Mouse (Mus musculus): ENCODE data around the gene Ttyh3.

Gene Ttyh3

DNA sequence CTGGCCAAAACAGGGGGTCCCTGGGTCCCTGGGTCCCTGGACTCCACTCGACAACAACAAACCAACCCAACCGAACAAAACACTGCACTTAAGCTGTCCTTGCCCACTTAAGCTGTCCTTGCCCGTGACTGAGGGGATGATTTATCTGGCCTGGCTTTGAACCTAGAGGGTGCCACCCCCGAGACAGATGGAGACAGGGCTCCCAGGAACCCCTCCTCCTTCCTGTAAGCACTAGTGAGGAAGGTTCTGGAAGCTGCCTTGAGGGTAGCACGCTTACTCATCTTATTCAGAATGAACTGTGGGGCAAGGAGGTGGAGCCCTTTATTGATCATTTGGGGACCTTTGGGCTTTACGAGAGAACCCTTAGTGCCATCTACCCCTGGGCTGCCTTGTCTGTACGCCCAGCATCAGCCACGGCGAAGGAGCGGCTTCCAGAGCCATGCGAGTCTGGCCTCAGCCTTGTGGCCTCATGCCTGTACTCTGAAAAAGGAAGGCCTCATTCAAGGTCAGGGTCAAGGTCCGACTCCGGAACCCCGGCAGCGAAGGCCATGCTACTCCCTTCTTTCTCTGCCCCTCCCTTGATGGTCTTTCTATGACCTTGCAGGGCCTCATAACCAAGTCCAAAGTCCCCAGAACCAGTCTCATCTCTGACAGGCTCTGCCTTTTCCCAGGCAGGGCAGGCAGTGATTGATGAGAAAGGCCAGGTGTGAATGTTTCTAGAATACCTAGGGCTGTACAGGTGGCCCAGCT, 5.4 kb upstream of the Ttyh3 start:
- no peak for DNase-seq (ENCODE audit: extremely low spot score, low read depth, low spot score)

GRCm38 (mm10) chr5:140652587-140652986, 3.8 kb upstream of the Ttyh3 start:
- DNase-seq (ENCODE audit: extremely low spot score, low read depth, low spot score), result no peak

- DNase-seq (ENCODE audit: extremely low spot score, low read depth, low spot score), result no peak
Measured at GRCm38 (mm10) chr5:140651231-140651630, 2.4 kb upstream of the Ttyh3 start.

GRCm38 (mm10) chr5:140649881-140650414, 1.1 kb upstream of the Ttyh3 start:
- no peak for DNase-seq (ENCODE audit: extremely low spot score, low read depth, low spot score)

- DNase-seq (ENCODE audit: extremely low spot score, low read depth, low spot score), result peak; percentile 82
Measured at GRCm38 (mm10) chr5:140649101-140649667, 353 bp upstream of the Ttyh3 start.

DNA sequence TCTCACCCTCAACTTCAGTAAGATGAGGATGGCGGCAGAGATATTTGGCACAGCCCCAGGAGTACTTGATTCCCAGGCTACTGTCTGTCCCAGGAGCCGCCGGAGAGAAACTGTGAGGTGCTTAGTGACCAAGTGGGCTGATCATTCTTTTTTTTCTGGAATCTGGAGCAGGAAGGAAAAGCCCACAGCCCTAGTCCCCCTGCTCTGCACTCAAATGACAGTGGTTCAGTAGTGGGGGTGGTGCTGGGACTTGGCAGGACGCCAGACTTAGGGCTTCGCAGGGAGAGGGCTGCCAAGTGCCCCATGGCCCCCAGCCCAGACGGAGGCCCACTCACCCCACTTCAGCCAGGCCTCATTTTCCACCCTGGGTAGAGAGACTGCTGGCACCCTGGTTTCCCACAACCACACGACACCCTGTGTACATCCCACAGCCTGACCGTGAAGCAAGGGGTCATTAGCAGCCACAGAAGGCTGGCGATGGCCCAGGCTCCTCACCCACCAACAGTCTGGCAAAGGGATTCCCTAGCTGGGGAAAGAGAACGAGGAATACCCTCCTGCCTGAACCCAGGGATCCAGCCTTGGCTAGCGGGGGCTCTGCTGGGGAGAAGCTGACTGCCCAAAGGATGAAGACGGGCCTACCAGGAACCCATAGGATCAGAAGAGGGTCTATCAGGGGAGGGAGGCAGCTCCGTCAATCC, 861 bp downstream of the Ttyh3 start:
- DNase-seq (ENCODE audit: extremely low spot score, low read depth, low spot score), result no peak

DNA sequence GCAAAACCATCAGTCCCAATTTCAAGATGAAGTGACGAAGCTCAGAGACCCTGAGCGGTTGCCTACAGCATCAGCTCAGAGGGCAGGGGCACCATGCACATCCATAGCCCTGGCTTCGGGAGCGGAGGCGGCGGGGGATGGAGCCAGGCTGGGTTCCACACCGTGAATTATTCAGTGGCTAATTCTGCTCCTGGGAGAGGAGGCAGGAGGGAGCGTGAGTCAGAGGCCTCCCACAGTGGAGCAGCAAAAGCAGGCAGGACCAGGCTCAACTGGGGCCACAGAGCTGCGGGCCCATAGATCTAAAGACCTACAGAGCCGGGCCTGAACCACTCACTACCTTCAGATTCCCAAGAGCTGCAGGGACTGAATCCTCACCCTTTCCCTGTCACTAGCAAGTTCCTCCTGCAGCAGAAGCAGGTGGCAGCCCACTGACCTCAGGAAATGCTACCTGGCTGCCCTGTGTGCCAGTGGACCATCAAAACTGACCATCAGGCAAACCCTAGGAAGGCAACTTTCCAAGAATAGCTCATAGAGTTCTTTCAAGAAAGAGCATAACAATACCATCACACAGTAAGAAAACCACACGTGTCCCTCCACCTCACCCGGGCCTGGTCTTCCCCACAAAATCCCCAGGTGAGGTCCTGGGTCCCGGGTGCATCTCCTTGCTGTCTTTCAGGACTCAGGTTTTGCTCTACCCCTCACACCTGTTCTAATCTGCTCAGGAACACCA, 1.6 kb downstream of the Ttyh3 start:
- DNase-seq (ENCODE audit: extremely low spot score, low read depth, low spot score), result no peak

DNA sequence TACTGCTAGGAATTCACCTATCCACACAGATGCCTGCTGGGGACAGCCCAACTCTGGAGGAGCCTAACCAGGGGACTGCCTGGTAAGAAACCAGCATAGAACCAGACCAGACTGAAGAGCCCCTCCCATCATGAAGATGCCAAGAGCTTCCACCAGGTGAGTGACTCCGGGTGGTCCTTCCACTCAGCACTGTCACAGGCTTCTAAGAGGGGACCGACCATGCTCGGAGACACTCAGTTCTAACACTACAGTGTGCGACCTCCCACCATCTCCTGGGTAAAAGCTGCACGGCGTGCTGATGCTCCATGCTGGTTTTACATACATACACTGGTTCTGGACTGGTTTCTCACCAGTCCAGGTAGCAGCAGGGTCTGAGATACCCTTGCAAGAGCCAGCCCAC, 2.7 kb downstream of the Ttyh3 start:
- no peak for DNase-seq (ENCODE audit: extremely low spot score, low read depth, low spot score)

- no peak for DNase-seq (ENCODE audit: extremely low spot score, low read depth, low spot score)
Measured at GRCm38 (mm10) chr5:140645454-140645853, 3.4 kb downstream of the Ttyh3 start.

- DNase-seq (ENCODE audit: extremely low spot score, low read depth, low spot score), result no peak
Measured at GRCm38 (mm10) chr5:140644702-140645201, 4.1 kb downstream of the Ttyh3 start.

- no peak for DNase-seq (ENCODE audit: extremely low spot score, low read depth, low spot score)
Measured at GRCm38 (mm10) chr5:140644263-140644662, 4.6 kb downstream of the Ttyh3 start.

DNA sequence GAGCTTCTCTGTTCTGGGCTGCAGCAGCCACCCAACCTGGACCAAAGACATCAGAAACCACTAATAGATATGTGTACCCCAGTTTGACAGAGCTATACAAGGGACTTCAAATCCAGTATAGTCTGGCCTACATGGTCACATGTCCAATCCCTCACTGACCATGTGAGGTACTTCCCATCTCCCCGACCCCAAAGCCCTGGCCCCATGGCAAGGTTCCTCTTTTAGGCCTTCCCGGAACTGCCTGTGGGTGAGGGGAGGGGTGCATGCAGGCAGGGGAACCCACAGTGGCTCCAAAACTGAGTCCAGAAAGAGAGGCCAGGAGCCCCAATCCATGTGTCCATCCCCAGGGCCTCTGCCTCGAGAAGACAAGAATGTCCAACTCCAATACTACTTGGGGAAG, 6.8 kb downstream of the Ttyh3 start:
- no peak for DNase-seq (ENCODE audit: extremely low spot score, low read depth, low spot score)

DNA sequence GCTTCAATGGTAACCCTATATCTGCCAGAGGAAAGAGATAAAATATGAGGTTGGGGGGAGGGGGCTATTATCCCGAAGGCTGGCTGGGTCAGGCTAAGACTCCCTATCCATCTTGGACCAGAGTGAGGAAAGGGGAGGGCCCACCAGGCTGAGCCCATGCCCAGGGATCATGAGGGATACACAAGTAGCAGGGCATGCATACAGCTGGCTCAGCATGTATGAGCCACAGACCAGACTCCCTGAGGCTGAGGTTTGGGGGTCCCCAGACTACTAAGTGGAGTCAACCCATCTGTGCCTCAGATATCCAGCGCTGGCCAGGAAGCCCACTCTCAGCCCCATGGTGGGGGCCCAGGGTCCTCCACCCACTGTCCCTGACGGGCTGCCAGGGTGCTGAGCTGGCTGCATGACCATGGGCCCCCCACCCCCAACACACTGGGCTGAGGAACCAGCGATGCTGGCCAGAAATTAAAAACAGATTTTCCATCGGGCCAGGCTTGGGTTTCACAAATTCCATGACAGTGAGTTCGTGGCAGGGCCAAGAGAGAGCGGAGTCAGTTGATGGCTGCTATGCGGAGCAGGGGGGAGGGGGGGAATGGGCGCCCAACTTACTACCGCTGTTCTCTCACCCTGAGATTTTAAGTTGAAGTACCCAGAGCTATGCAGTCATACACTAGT, 7.4 kb downstream of the Ttyh3 start:
- no peak for DNase-seq (ENCODE audit: extremely low spot score, low read depth, low spot score)

DNA sequence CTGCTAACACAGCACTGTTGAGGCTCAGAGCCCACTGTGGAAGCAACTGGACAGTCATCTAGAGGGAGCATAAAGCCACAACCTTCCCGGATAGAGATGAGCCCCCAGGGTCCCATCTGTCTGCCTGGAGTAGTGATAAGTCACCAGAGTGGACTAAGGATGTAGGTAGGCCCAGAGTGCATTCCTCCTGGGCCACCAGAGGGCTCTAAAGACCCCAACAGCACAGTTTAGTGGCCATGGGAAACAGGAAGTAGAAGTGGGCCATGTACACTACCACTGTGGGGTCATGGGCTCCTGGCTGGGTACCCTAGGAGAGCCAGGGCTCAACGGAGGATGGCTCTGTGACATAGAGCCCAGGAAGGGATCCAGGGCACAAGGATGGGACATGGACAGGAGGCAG, 8.0 kb downstream of the Ttyh3 start:
- DNase-seq (ENCODE audit: extremely low spot score, low read depth, low spot score), result no peak

- no peak for DNase-seq (ENCODE audit: extremely low spot score, low read depth, low spot score)
Measured at GRCm38 (mm10) chr5:140639871-140640270, 9.0 kb downstream of the Ttyh3 start.

DNA sequence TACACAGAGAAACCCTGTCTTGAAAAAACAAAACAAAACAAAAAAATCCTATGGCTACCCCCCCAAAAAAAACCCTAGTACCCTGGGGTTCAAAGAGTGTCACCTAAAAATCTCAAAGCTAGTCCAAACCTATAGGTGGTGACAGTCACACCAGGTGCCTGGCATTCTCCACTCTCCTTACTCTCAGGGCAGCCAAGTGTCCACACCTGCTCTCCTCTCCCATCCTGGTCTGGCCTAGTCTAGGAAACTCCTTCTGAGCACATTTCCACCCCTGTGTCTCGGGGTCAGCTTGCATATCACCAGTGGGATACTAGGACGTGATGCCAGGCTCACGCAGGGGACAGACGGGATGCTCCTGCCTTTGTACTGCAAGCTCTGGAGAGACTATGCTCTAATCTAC, 9.5 kb downstream of the Ttyh3 start:
- no peak for DNase-seq (ENCODE audit: extremely low spot score, low read depth, low spot score)

DNA sequence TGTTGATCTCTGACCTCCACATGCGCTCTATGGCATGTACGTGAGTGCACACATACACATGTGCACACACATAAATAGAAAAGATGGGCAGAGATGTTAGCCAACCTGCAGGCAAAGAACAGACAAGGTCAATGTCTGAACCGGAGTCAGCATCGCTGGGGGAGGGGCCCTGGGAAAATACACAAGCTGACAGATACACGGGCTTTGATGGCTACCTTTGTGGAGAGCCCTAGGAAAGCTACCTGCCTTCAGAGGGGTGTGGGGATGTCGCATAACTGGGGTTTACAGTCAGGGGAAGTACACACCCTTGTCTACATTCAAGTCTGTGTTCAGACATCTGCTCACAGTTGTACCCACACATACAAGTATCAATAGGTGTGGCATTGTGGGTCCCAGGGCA, 10.3 kb downstream of the Ttyh3 start:
- no peak for DNase-seq (ENCODE audit: extremely low spot score, low read depth, low spot score)

- DNase-seq (ENCODE audit: extremely low spot score, low read depth, low spot score), result no peak
Measured at GRCm38 (mm10) chr5:140637989-140638388, 10.8 kb downstream of the Ttyh3 start.

DNA sequence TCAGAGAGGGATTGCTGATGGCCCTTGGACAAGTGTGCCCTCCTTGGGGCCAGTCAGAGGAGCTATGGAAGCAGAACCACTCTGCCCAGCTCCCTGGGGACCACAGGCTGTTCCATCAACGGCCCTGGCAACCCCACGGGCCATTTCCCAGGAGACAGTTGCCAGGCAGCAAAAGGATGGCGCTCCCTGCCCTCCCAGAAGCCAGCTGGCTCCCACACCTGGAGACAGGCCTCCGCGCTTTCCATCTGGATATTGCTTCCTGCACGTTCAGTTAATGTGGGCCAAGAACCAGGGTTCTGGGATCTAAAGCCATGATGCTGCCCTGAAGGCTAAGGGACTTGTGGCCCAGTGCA, 11.8 kb downstream of the Ttyh3 start:
- DNase-seq (ENCODE audit: extremely low spot score, low read depth, low spot score), result no peak

- no peak for DNase-seq (ENCODE audit: extremely low spot score, low read depth, low spot score)
Measured at GRCm38 (mm10) chr5:140636316-140637057, 12.3 kb downstream of the Ttyh3 start.

Measured in hindlimb bud, embryonic 11.5 days (tissue).